Comparison of ENCODE assay signal across 11 mouse cellular contexts in the genomic region with DNA sequence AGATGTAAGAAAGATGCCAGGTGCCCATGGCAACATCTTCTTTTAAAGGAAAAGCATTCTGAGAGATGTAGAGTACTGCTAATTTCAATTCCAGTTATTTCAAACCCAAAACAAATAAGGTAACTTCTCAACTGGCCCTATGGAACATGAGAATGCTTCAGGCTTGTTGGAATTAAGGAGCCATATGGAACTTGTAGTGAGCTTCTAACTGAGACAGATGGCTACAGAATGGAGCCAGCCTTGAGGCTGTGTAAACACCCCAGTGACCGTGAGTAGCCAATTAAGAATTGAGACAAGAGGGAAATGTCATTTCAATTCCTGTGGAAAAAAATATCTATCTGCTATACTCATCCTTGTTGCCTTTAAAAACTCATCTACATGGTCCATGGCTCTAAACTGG.
DNase-seq lines count a peak whose midpoint lies in the region; ATAC-seq lines count a peak whose summit lies in the region.
"Had no signal": no experiment of that assay in that cellular context is flagged by ENCODE, and none has a peak within 500 bp of the region (broad histone marks: within the 10 kb centered on the region; RNA-seq: fewer than 3 reads in every experiment).

No protein-coding gene starts in this region.

- no peaks in the 10 kb centered on the region for H3K9me3 ChIP-seq in midbrain, embryonic 13.5 days
- H3K9me3 ChIP-seq in midbrain, embryonic 16.5 days (replicated peaks; ENCODE audit: control insufficient read depth, low read length, poor library complexity, severe bottlenecking) = no peaks in the 10 kb centered on the region
- no peaks in the 10 kb centered on the region for H3K9me3 ChIP-seq in forebrain, embryonic 14.5 days (replicated peaks; ENCODE audit: control insufficient read depth, low read length)

- no peaks in the 10 kb centered on the region for H3K36me3 ChIP-seq in midbrain, embryonic 13.5 days
- H3K36me3 ChIP-seq in midbrain, embryonic 16.5 days (ENCODE audit: control insufficient read depth, insufficient read depth, low read length) = no peaks in the 10 kb centered on the region
- no peaks in the 10 kb centered on the region for H3K36me3 ChIP-seq in forebrain, embryonic 14.5 days (ENCODE audit: control insufficient read depth, insufficient read depth, low read length)

- no peak overlapping the region for H3K27ac ChIP-seq in midbrain, embryonic 13.5 days
- no peak overlapping the region for H3K27ac ChIP-seq in midbrain, embryonic 16.5 days (ENCODE audit: low read length)
- no peak overlapping the region for H3K27ac ChIP-seq in forebrain, embryonic 14.5 days (ENCODE audit: low read depth, low read length)
- H3K27ac ChIP-seq: kidney, postnatal 0 days had no signal

- ATAC-seq in midbrain, embryonic 13.5 days = 0 out of 2 replicates have a peak, but pooled peaks have one; percentile 50
- ATAC-seq in midbrain, embryonic 16.5 days = no peak
- ATAC-seq in forebrain, embryonic 14.5 days = peak; percentile 80

- no peaks in the 10 kb centered on the region for H3K27me3 ChIP-seq in midbrain, embryonic 13.5 days
- no peaks in the 10 kb centered on the region for H3K27me3 ChIP-seq in midbrain, embryonic 16.5 days (ENCODE audit: control insufficient read depth, insufficient read depth, low read depth, low read length)
- no peaks in the 10 kb centered on the region for H3K27me3 ChIP-seq in forebrain, embryonic 14.5 days (replicated peaks; ENCODE audit: control insufficient read depth, insufficient read depth, low read length)

- H3K4me3 ChIP-seq in midbrain, embryonic 13.5 days (replicated peaks) = no peak overlapping the region
- no peak overlapping the region for H3K4me3 ChIP-seq in midbrain, embryonic 16.5 days (ENCODE audit: low read depth, low read length)
- no peak overlapping the region for H3K4me3 ChIP-seq in forebrain, embryonic 14.5 days (ENCODE audit: low read depth, low read length)

- no peak overlapping the region for H3K9ac ChIP-seq in midbrain, embryonic 13.5 days (replicated peaks)
- H3K9ac ChIP-seq in midbrain, embryonic 16.5 days (ENCODE audit: low read depth, low read length) = no peak overlapping the region
- H3K9ac ChIP-seq in forebrain, embryonic 14.5 days (ENCODE audit: low read length) = no peak overlapping the region

- peak; percentile 86 for DNase-seq in cerebellum, adult 9-11 months
- peak; percentile 60 for DNase-seq in forebrain, embryonic 14.5 days (ENCODE audit: low spot score)
- peak; percentile 3 for DNase-seq in retina, adult 2 months (ENCODE audit: low read depth, low spot score)
- DNase-seq in gastrocnemius, postnatal 10 days = no peak
- DNase-seq in heart, adult 9 months (ENCODE audit: low spot score in 2 of 2) = no peak
- DNase-seq in kidney, adult 8-10 months = no peak
- DNase-seq: lung, postnatal 36 days; spleen, adult 18-20 months had no signal

- no peak overlapping the region for H3K4me2 ChIP-seq in midbrain, embryonic 13.5 days (replicated peaks)
- H3K4me2 ChIP-seq in midbrain, embryonic 16.5 days (ENCODE audit: low read length) = no peak overlapping the region
- no peak overlapping the region for H3K4me2 ChIP-seq in forebrain, embryonic 14.5 days (ENCODE audit: low read length)

- H3K4me1 ChIP-seq in midbrain, embryonic 13.5 days (replicated peaks) = no peaks in the 10 kb centered on the region
- H3K4me1 ChIP-seq in midbrain, embryonic 16.5 days (ENCODE audit: control insufficient read depth, insufficient read depth, low read length) = no peaks in the 10 kb centered on the region
- H3K4me1 ChIP-seq in forebrain, embryonic 14.5 days (ENCODE audit: control insufficient read depth, insufficient read depth, low read length) = no peaks in the 10 kb centered on the region

- WGBS in midbrain, embryonic 13.5 days = 32% methylated on average over 1 of the region's 1 CpGs
- WGBS in midbrain, embryonic 16.5 days = 32% methylated on average over 1 of the region's 1 CpGs
- 32% methylated on average over 1 of the region's 1 CpGs for WGBS in forebrain, embryonic 14.5 days

Comparison
In these comparisons a context has a peak if more than half of its experiments do, and no peak if none do; other contexts are left out.
1. DNase-seq: peak in cerebellum, adult 9-11 months (single experiment), forebrain, embryonic 14.5 days (single experiment) and retina, adult 2 months (single experiment); none in gastrocnemius, postnatal 10 days (single experiment), heart, adult 9 months (0 of 2) and kidney, adult 8-10 months (0 of 2).